Comparison of ENCODE assay signal across 2 mouse cellular contexts in the genomic region with DNA sequence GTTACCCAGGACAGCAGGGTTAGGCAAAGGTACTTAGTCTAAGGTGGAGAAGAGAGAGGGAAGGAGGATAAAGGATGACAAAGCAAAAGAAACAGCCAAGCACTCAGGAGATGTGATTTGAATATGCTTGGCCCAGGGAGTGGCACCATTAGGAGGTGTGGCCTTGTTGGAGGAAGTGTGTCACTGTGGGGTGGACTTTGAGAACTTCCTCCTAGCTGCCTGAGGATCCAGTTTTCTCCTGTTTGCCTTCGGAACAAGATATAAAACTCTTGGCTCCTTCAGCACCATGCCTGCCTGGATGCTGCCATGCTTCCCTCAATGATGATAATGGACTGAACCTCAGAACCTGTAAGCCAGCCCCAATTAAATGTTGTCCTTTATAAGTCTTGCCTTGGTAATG. TPM values are rescaled to one million over a fixed set of nuclear protein-coding genes. Genes with fewer than 3 reads are reported as not detected.
"Had no signal": no experiment of that assay in that cellular context is flagged by ENCODE, and none has a peak within 500 bp of the region (broad histone marks: within the 10 kb centered on the region; RNA-seq: fewer than 3 reads in every experiment).

No protein-coding gene starts in this region.

RNA-seq across cellular contexts. Expression of gene Abcc8, which starts 10.9 kb away (rescaled TPM):
- total RNA-seq: hematopoietic stem cell, adult 5-6 weeks; liver, adult 2 months had no signal
- polyA plus RNA-seq: liver, adult 2 months had no signal
